Mouse (Mus musculus) MEL (cell line): ENCODE measurements around the gene Sgms1.

ENCODE experiments used
- BHLHE40 ChIP-seq: IDR thresholded peaks from 2 replicates; pipeline ENCODE4 v1.6.1; 2012; ENCODE audit warnings: low read depth, mild to moderate bottlenecking, inconsistent platforms, low read length, improper control_type of control experiment, borderline replicate concordance
- CTCF ChIP-seq, 3 experiments: IDR thresholded peaks in 2 of 3; conservative IDR thresholded peaks in 1 of 3; 2 replicates each; pipeline ENCODE4 v1.5.1; 2011 to 2012; ENCODE audit warnings: low read length in 3 of 3, low read depth in 2 of 3, mild to moderate bottlenecking in 2 of 3, improper control_type of control experiment in 1 of 3, inconsistent platforms in 1 of 3, mixed read lengths in 1 of 3, moderate library complexity in 1 of 3; ENCODE audit not compliant: control insufficient read depth in 1 of 3, insufficient read depth in 1 of 3, poor library complexity in 1 of 3, severe bottlenecking in 1 of 3
- EP300 ChIP-seq, 2 experiments: IDR thresholded peaks; 2 replicates each; pipeline ENCODE4 v1.6.1; 2011; ENCODE audit warnings: improper control_type of control experiment in 2 of 2, low read length in 2 of 2, low read depth in 1 of 2, mild to moderate bottlenecking in 1 of 2
- MAX ChIP-seq: IDR thresholded peaks from 2 replicates; pipeline ENCODE4 v1.6.1; 2011; ENCODE audit warnings: low read length, improper control_type of control experiment
- MYC ChIP-seq: IDR thresholded peaks from 2 replicates; pipeline ENCODE4 v1.6.1; 2011; ENCODE audit warnings: low read depth, mild to moderate bottlenecking, low read length, improper control_type of control experiment, moderate library complexity
- POLR2A ChIP-seq, 2 experiments: IDR thresholded peaks; 2 replicates each; pipeline ENCODE4 v1.6.1; 2011 to 2012; ENCODE audit warnings: low read length in 2 of 2, mild to moderate bottlenecking in 2 of 2, control low read depth in 1 of 2, improper control_type of control experiment in 1 of 2, low read depth in 1 of 2, moderate library complexity in 1 of 2; ENCODE audit not compliant: control insufficient read depth in 1 of 2, insufficient read depth in 1 of 2, poor library complexity in 1 of 2
- TCF12 ChIP-seq: IDR thresholded peaks from 2 replicates; pipeline ENCODE4 v1.6.1; 2014; ENCODE audit warnings: low read depth, mild to moderate bottlenecking, inconsistent platforms, low read length, improper control_type of control experiment, moderate library complexity
- ZKSCAN1 ChIP-seq: IDR thresholded peaks from 2 replicates; pipeline ENCODE4 v1.6.1; 2012; ENCODE audit warnings: low read depth, mild to moderate bottlenecking, inconsistent platforms, low read length, improper control_type of control experiment, moderate library complexity

DNA sequence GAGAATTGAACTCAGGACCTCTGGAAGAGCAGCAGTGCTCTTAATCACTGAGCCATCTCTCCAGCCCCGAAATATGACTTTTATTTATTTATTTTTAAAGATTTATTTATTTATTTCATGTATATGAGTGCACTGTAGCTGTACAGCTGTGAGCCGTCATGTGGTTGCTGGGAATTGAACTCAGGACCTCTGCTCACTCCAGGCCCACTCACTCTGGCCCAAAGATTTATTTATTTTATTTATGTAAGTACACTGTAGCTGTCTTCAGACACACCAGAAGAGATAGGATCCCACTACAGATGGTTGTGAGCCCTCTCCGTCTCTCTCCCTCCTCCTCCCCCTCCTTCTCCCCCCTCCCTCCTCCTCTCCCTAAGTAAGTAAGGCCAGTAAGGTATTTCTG lies 101.7 kb downstream of the Sgms1 start:
- TF ChIP-seq ZKSCAN1 (no peak), TCF12 (no peak), BHLHE40 (no peak), MAX (no peak), CTCF (IDR thresholded peaks at IDR 0.05 in 2 of 3, conservative IDR thresholded peaks at IDR 0.05 in 1 of 3; ENCODE audit: control insufficient read depth in 1 of 3, insufficient read depth in 1 of 3, low read depth in 2 of 3, low read length in 3 of 3, poor library complexity in 1 of 3, severe bottlenecking in 1 of 3) (no peak), EP300 (IDR thresholded peaks at IDR 0.05; ENCODE audit: low read depth in 1 of 2, low read length in 2 of 2) (no peak), MYC (no peak), POLR2A (IDR thresholded peaks at IDR 0.05; ENCODE audit: control insufficient read depth in 1 of 2, insufficient read depth in 1 of 2, low read depth in 1 of 2, low read length in 2 of 2, poor library complexity in 1 of 2) (no peak)
